Mouse (Mus musculus): Measurements from ENCODE around the gene Clec4f. TPM values are rescaled to one million over a fixed set of nuclear protein-coding genes. Genes with fewer than 3 reads are reported as not detected.

Clec4f gene
- not detected for total RNA-seq (2021)
- long read RNA-seq, experiment 1 = 0 reads
- long read RNA-seq, experiment 2 = 0 reads

DNA sequence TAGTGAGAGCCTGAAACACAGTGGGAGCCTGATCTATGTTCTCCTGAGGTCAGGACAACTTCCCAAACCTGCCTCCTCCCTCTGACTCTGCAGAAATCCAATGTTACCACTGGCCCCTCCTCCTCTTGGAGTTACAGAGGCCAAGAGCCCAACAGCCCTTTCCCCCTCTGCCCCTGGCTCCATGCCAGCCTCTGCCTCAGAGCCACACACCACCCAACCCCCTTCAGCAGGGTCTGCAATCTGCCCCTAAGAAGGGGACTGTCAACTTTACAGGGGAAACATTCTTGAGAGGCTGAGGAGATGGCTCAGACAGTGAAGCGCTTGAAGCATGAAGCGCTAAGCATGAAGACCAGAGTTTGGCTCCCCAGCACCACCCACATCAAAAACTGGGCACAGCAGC lies at the start of gene Clec4f:
Clec4f (minus strand) TSS at position 101 of the 400 bp plus-strand sequence.
- DNase-seq = no peak
- intact Hi-C loops (cut with DNase I; ENCODE audit: low total_unique reads) = no loop called here

DNA sequence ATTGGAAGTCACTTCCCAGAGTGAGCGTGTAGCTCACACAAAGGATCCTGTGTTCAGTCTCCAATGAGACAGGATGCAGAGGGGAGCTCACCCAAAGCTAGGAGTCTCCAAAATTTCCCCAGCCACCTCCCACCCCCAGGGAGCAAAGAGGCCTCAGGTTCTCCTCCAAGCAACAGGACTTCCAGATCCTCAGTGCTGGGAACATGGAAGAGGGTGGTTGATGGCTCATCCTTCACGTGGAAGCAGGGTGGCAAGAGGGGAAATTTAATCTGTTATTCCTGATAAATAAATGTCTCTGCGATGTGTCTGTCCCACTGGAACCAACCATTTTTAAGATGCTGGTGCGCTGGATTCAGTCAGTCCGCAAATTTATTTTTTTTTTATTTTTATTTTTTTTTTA lies 48.7 kb upstream of the Clec4f start:
- intact Hi-C loops (cut with DNase I; ENCODE audit: low total_unique reads) = no loop called here
- DNase-seq = no peak

DNA sequence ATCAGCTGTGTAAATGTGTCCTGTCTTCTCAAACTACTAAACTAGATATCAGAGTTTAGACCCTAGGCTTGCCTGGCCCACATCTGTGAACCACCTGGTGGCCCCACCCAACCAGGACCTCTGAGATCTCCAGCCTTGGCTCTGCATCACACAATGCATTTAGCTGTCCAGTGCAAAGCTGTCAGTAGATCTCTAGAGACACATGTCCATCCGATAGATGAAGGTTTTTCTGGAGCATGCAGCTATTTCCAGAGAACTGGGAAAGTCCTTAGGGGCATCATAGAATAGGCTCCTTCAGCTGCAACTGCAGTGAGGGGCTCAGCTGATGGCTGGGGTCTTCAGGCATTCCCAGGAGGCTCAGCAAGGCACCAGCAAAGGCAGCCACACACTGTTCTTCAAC lies 48.3 kb upstream of the Clec4f start:
- no peak for DNase-seq
- intact Hi-C loops (cut with DNase I; ENCODE audit: low total_unique reads) = no loop called here

DNA sequence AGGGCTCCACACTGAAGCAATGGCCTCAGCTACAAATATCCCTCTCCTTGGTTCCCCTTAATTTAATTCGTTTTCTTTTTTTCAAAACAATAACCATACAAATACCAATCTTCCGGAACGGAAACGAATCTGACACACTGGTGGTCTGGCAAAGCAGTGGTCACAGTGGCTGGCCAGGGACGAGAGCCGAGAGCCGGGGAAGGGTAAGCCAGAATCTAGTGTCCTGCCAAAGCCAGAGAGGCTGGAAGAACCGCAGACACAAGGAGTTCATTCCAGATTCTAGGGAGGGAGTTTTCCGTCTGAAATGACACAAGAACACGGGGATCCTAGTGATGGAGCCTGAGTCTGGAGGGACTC lies 47.7 kb upstream of the Clec4f start:
- intact Hi-C loops (cut with DNase I; ENCODE audit: low total_unique reads) = no loop called here
- DNase-seq = no peak

DNA sequence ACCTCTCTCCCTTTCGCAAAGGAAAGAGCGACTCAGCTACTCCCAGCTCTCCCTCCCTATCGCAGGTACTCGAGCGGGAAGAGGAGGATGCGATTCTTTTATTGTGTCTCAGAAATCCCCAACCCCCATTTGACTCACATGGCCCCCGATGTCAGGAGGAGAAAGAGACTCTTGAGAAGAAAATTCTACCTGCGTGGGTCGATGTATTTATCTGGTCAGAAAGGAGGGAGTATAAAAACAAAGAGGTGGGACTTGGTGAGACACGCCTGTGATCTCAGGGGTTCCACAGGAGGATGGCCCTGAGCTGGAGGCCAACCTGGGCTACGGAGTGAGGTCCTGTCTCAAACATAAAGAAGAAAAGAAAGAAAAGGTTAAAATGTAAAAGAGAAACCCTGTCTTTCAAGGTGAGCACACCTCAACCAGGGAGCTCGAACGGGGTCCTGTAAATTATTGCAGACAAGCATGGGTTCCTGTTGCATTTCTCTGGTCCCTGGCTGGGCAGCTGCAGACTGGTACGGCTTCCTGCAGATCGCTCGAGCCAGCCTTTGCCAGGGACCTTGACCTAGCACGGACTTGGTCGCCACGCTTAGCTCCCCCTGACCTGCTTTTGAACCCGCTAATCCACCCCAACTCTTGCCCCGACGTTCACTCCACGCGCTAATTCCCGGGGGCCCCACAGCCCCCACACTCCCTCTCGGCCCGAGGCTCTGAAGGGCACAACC lies 47.2 kb upstream of the Clec4f start:
- intact Hi-C loops (cut with DNase I; ENCODE audit: low total_unique reads) = no loop called here
- DNase-seq = no peak

DNA sequence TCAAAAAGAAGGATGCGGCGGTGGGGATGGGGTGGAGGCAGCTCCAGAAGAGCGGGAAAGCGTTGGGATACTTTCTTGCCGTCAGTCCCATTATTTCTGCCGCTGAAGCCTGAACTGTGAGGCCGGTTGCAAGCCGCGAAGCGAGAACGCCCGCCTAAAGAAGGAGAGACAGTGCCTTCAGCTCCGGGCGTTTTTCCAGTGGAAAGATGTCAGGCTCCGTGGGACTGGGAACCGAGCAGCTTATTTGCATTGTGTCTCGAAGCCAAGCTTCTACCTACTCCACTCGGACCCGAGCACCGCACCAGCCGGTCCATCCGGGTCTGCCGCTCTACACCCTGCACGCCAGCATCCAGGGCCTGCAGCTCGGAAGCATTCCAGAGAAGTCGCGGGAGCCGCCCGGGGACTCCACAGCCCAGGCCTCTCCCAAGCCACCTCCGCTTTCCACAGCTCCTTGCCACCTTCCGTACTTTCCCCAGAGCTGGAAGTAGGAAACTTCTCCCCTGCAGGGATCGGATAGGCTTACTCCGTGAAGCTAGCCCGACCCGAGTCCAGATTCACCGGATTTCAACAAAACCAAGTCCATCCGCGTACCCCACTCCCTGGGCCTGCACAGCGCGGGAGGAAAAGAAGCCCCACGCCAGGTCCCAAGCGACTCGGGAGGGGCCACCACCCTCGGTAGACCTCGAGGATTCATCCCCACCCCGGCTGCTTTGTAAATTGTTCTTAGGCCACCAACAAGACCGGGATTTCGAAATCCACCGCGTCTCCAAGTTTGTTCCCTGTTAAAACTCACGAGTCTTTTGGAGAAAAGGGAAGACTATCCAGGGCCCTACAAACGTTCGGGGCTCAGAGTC lies 46.4 kb upstream of the Clec4f start:
- intact Hi-C loops (cut with DNase I; ENCODE audit: low total_unique reads) = no loop called here
- DNase-seq = no peak

DNA sequence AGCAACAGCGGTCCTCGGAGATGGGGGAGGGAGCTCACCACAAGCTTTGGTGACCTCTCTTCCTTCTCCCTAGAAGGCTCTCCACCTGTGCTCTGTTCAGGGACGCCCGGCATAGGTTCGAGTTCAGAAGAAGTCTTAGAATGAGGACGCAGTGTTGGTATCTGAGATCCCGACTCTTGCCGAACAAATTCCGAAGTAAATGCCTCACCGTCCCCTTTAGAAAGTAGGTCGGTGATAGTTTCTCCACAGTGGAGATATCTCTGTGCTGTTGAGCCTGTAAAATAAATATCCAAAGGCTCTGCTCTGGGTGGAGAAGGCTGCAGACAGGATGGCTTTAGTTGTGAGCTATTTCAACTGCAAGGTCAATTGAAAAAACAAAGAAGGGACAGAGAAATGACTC lies 45.0 kb upstream of the Clec4f start:
- no peak for DNase-seq
- intact Hi-C loops (cut with DNase I; ENCODE audit: low total_unique reads) = no loop called here

DNA sequence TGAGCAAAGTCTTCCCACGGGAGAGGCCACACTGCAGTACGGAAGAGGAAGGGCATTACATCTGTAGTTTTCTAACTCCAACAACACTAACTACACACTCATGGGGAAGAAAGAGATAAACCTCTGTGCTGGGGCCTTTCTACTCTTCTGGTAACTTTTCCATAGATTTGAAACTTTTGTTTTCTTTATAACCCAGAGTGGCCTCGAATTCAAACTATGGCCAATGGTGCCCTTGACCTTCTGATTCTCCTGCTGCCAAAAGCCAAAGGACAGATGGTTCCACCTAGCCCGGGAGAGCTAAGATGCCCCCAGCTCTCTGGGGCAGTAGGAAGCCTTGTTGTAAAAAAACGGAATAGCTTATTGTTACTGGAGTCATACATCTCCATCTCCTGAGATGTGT lies 44.0 kb upstream of the Clec4f start:
- DNase-seq = no peak
- intact Hi-C loops (cut with DNase I; ENCODE audit: low total_unique reads) = no loop called here

DNA sequence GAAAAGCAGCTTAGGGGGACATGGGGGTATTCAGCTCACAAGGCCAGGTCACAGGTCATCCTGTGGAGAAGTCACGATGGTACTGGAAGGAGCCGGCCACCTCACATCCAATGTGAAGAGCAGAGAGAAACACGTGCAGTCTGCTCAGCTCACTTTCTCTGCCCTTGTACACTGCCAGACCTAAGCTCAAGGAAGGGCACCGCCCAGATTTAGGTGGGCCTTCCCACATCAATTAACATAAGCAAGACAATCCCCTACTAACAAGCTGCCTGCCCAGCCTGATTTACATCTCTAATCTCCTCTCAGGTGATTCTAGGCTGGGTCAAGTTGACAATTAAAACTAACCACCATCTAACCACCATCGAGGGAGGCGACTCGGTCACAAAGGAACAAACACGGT lies 41.9 kb upstream of the Clec4f start:
- intact Hi-C loops (cut with DNase I; ENCODE audit: low total_unique reads) = no loop called here

DNA sequence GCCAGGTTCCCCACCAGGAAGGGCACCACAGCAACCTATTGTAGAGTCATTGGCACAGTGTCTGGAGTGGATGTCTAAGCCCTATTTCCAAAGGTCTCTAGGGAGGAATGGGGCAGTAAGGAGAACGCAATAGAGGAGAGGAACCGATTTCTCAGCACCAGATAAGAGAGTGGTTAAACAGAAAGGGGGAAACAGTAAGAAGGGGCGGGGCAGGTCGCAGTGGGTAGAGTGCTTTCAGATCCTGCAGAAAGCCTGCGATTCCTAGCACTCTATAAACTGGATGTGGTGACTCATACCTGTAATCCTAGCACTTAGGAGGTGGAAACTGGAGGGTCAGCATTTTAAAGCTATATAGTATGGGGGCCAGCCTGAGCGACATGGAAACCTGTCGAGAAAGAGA lies 40.7 kb upstream of the Clec4f start:
- DNase-seq = no peak
- intact Hi-C loops (cut with DNase I; ENCODE audit: low total_unique reads) = no loop called here

More for the DNA sequence above, 41.9 kb upstream of the Clec4f start:
- no peak for DNase-seq

DNA sequence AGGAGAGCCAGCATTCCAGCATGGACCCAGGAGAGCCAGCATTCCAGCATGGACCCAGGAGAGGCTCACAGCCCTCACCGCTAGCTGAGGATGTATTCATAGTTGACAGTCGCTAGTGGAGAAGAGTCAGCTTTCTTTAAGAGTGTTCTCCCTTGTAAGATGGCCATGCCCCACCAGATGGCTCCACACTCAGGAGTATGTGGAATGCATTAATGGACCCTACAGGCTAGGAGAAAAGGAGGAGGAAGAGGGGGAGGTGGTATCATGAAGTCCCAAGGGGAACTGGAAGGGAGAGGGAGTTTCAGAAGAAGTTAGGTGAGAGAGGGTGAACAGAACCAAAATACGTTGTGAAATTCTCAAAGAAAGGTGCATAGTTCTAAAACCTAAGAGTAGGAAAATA lies 39.7 kb upstream of the Clec4f start:
- DNase-seq = no peak
- intact Hi-C loops (cut with DNase I; ENCODE audit: low total_unique reads) = no loop called here

DNA sequence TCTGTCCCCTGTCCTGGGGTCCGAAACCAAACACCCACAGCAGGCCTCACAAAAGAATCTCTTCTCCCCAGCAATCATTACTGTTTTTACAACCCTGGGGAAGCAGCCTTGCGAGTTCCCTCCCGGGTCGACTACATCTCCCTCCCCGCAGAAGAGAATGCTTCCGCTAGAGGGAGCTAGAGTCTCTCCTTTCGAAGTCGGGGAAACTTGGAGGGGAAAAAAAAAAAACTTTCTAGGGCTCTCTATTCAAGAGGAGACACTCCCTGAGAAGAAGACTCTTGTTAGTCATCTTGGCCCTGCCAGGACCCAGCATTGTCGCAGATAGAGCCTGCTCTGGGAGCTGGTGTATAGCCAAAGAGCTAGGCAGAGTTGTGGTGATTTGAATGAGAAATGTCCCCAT lies 37.8 kb upstream of the Clec4f start:
- intact Hi-C loops (cut with DNase I; ENCODE audit: low total_unique reads) = no loop called here
- DNase-seq = peak; percentile 25

DNA sequence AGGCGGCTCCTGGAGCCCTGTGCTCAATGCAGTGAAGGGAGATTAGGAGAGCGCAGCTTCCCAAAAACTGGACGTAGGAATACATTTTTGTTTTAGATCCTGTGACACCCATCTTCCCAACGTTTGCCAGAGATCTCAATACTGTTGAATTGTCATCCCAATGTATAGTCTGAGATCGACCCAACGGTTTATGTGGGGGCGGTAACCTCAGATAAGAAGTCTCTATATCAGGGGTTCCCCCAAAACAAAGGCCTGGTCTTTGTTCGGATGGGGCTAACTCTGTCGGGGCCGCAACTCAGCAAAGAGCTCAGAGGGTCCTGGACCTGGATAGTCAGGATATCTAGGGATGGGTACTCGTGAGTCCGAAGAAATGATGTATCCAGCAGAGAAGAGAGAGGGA lies 37.0 kb upstream of the Clec4f start:
- intact Hi-C loops (cut with DNase I; ENCODE audit: low total_unique reads) = no loop called here
- no peak for DNase-seq

DNA sequence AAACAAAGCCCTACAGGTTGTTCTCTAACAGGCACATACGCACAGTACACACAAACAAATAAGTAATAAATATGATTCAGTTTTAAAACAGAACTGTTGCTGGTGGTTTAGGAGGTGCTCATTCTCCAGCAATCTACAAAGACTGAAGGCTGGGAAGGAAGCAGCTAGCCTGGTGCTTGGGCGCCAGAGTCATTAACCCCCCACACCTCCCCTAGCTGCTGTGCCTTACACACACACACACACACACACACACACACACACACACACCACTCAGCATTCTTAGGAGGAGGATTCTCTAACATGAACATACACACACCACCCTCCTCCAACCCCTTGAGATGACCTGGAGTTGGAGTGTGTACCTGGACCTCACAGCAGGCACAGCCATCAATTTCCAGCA lies 34.9 kb upstream of the Clec4f start:
- intact Hi-C loops (cut with DNase I; ENCODE audit: low total_unique reads) = loop anchor here (2.0 kb wide), 1 partner anchor 40 kb away; no protein-coding TSS in a partner anchor
- DNase-seq = no peak

DNA sequence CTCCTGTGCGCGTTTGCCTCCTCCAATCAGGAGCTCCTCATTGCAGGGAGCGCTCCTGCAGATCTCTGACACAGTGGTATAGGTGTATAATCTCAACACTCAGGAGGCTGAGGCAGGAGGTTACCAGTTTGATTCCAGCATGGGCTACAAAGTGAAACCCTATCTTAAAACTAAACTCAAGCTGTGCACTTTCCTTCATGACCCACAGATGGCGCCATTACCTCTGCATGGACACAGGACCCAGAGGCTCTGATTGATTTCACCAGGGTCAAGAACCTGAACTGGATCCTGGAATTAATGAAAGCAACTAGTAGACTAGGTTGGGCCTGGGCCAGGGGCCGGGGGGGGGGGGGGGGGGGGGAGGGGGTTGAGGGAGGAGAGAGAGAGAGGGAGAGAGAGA lies 34.3 kb upstream of the Clec4f start:
- DNase-seq = peak; percentile 28
- intact Hi-C loops (cut with DNase I; ENCODE audit: low total_unique reads) = loop anchor here (2.0 kb wide), 1 partner anchor 41 kb away; no protein-coding TSS in a partner anchor

DNA sequence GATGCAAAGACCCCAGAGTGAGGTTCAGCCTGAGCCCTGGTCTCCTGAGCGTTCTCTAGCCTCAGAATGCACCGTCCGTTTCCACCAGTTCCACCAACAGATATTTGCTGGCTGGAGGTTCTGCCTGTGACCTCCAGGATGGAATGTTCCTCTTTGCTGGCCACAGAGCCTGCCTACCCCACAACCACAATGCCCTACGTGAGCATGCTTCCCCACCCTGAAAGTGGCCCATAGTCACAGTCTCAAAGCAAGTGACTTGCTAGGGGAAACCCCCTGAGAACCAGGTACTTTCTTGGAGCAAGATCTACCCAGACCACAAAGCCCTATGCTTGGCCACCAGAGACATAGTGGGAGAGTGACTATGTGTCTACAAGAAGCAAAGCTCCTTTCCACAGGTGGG lies 33.4 kb upstream of the Clec4f start:
- no peak for DNase-seq
- intact Hi-C loops (cut with DNase I; ENCODE audit: low total_unique reads) = no loop called here

DNA sequence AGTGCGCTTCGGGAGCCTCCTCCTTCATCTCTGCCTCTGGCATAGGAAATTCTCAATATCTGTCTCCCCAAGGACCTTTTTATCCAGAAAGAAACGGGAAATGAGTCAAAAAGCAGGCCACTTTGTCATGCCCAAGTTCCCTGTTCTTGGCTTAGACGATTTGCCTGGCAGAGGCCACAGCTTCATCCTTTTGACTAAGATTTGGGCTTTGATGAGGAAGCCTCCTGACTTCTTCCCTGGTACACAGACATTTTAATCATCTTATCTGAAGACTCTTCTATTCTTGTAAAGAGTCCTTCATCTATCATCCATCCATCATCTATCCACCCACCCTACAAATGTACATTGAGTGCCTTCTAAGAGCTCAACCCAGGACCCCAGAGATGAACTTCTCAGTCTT lies 21.8 kb upstream of the Clec4f start, which contains the start of gene Cd207:
Cd207 (minus strand) TSS at position 101 of the 400 bp plus-strand sequence.
- no peak for DNase-seq
- intact Hi-C loops (cut with DNase I; ENCODE audit: low total_unique reads) = no loop called here

DNA sequence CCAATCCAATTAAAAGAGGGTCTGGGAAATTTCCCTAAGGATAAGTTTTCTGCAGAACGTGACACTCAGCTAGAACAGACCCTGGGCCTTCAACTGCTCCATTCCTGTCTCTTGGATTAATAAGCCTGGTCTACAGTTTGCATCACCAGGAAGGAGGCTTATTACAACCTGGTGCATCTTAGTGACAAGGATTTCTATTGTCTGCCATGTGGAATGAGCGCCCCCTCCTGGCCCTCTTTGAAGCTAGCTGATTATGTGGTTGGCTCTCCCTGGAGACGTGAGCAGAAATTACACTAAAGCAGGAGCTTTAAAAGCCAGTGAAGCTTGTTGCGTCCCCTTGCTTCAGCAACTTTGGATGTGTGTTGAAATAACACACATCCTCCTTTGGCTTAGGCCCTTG lies 17.4 kb upstream of the Clec4f start:
- peak; percentile 64 for DNase-seq
- intact Hi-C loops (cut with DNase I; ENCODE audit: low total_unique reads) = loop anchor here (5.0 kb wide), 1 partner anchor 91 kb away; no protein-coding TSS in a partner anchor

DNA sequence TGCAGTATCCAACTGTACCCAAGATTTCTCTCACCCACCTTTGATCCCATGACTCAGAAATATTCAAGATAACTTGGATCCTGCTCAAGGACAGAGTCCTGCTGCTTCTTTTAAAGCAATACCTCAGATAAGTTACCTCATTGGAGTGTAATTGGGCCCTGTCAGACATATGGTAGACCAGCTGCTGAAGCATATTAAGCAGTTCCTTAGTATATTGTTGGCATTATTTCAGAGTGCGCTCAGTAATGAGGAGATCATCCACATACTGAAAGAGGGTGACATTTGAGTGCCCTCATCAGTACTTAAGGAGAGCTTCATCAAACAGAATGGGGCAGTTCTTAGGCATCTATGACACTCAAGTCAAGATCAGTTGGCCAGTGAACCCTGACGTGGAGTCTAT lies 9.0 kb upstream of the Clec4f start:
- DNase-seq = no peak
- intact Hi-C loops (cut with DNase I; ENCODE audit: low total_unique reads) = no loop called here

DNA sequence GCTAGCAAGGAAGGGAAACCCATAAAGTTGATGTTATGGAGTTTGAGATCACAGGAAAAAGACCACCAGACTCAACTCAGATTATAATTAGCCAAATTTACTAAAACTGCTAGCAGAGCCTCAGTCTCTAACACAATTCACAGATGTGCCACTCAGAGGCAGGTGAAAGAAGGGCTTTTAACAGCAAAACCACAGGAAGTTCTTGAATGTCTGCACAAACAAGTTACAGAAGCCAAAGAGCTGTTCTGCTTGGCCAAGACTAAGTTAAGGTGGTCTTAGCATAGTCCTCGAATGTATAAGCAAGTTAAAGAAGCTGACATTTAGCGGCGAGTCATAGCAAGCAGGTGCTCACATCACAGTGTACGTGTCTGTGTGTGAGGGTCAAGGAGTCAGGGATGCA lies 4.8 kb upstream of the Clec4f start:
- intact Hi-C loops (cut with DNase I; ENCODE audit: low total_unique reads) = no loop called here

DNA sequence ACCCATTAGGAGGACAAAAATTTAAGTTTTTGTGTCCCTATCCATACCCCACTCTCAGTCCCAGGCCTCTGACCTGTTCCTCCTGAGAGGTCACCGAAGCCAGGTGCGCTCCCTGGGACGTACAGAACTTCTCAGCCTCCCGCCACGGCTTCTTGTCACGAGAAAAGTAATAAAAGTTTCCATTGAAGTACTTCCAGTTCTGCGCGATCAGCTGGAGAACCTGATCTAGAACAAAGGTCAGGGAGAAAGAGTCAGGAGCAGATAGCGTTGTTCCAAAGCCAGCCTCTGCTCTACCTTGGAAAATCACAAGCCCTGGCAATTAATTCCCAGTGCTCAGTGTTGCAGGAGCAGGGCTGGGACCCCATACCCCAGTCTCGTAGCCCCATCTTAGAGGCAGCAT lies 9.3 kb downstream of the Clec4f start:
- intact Hi-C loops (cut with DNase I; ENCODE audit: low total_unique reads) = no loop called here
- no peak for DNase-seq

More for the DNA sequence above, 4.8 kb upstream of the Clec4f start:
- no peak for DNase-seq

Measured in gastrocnemius, postnatal 14 days (tissue).